Mouse (Mus musculus) macrophage (primary cell): ENCODE measurements around the gene Aspn. TPM values are rescaled to one million over a fixed set of nuclear protein-coding genes. Genes with fewer than 3 reads are reported as not detected.
"Not testable (repeated sequence)": the region's sequence is repeated elsewhere in the genome, so short reads cannot be mapped to it uniquely, and the experiment has no call there.

Source experiments
- H3K27ac ChIP-seq: fragments of 350-480 bp; formaldehyde crosslinking; 2 replicates; pipeline ENCODE4 v1.9.0; 2021
- H3K36me3 ChIP-seq: fragments of 350-480 bp; formaldehyde crosslinking; 2 replicates; pipeline ENCODE4 v1.9.0; 2021; ENCODE audit errors: inconsistent target
- H3K4me3 ChIP-seq: fragments of 350-480 bp; formaldehyde crosslinking; 2 replicates; pipeline ENCODE4 v1.9.0; 2021; ENCODE audit errors: inconsistent target
- H3K79me2 ChIP-seq: fragments of 350-480 bp; formaldehyde crosslinking; 2 replicates; pipeline ENCODE4 v1.9.0; 2021; ENCODE audit errors: inconsistent target
- WGBS: methylation state at CpG from one replicate; pipeline ENCODE4 v1.1.7; 2026; ENCODE audit warnings: inconsistent platforms; ENCODE audit not compliant: missing documents; 5-methylcytosine and 5-hydroxymethylcytosine counted together
- polyA plus RNA-seq: library from polyadenylated mRNA; stranded (reverse); fragments of 250-400 nt; gene quantifications from 3 replicates; pipeline ENCODE4 v1.2.4, GENCODE M21; 2018; ENCODE audit warnings: inconsistent platforms

Aspn gene
- polyA plus RNA-seq, 1 experiment from 2014 or later, result not detected

DNA sequence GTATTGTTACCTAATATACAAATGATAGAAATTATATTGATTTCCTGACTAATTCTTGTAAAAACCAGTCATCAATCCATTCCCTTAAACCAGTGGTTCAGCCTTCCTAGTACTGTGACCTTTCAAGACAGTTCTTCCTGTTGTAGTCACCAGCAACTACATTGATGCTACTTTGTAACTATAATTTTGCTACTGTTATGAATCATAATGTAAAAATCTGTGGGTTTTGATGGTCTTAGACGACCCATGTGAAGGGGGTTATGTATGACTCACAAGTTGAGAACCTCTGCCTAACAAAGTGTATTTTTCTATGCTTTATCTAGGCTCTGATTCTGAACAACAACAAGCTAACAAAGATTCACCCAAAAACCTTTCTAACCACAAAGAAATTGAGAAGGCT, 12.7 kb downstream of the Aspn start:
- H3K36me3 ChIP-seq, result no peaks in the 10 kb centered on the region
- no peak overlapping the region for H3K27ac ChIP-seq
- no peaks in the 10 kb centered on the region for H3K79me2 ChIP-seq
- no peak overlapping the region for H3K4me3 ChIP-seq
- WGBS, result 80% methylated on average over 1 of the region's 1 CpGs

DNA sequence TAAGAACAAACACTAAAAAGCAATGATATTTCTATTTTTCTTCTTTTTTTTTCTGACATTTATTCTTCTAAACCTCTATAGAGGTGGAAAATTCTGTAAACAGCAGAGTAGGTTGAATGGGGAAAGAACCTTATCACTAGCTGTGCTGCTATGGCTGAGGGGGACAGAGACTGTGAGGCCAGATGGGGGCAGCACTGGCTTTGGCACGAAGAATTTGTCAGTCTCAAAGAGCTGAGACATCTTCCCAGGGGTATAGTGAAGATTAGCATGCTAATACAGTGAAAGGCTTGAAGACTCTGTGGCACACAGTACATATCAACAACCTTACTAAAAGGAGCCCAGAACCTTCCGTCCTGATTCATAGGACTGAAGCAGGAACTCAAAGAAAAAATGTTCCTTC, 14.9 kb downstream of the Aspn start:
- no peak overlapping the region for H3K27ac ChIP-seq
- no peaks in the 10 kb centered on the region for H3K36me3 ChIP-seq
- WGBS, result 95% methylated on average over 2 of the region's 2 CpGs
- H3K79me2 ChIP-seq, result no peaks in the 10 kb centered on the region
- H3K4me3 ChIP-seq, result no peak overlapping the region

DNA sequence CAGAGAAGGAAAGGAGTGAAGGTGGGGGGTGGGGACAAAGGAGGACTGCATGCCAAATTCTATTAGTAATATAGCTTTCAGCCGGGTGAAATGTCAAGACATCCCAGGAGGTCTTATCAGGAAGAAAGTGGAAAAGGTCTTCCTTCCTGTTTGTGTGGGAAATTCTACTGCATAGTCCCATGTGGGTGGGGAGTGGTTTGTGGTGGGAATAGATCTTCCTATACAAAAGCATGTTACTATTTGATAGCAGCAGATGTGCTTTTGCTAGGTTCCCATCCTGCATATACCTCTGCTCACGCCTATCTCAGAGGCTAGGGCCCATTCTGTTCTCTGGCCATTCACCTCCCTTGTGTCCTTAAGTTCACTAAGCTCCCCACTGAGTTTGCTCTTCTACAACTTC, 16.6 kb downstream of the Aspn start:
- Histone ChIP-seq H3K27ac (no peak overlapping the region), H3K4me3 (no peak overlapping the region), H3K79me2 (no peaks in the 10 kb centered on the region), H3K36me3 (no peaks in the 10 kb centered on the region)
- 39% methylated on average over 2 of the region's 2 CpGs for WGBS

DNA sequence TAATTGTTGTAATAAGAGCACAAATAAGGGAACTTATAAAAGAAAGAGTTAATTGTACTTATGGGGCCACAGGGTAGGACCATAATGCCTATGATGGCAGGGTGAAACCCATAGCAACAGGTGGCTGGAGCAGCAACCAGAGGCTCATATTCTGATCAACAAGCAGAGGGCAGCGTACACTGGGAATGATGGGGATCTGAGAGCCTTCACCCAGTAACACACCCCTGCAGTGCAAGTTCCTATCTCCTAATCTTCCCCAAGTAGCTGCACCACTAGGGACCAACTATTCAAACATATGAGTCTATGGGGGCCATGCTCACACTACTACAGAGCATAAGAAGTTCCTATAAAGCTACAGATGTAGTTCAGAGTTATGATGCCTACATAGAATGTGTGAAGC, 20.1 kb downstream of the Aspn start:
- 94% methylated on average over 1 of the region's 1 CpGs for WGBS
- Histone ChIP-seq H3K36me3 (no peaks in the 10 kb centered on the region), H3K4me3 (no peak overlapping the region), H3K27ac (no peak overlapping the region), H3K79me2 (no peaks in the 10 kb centered on the region)

DNA sequence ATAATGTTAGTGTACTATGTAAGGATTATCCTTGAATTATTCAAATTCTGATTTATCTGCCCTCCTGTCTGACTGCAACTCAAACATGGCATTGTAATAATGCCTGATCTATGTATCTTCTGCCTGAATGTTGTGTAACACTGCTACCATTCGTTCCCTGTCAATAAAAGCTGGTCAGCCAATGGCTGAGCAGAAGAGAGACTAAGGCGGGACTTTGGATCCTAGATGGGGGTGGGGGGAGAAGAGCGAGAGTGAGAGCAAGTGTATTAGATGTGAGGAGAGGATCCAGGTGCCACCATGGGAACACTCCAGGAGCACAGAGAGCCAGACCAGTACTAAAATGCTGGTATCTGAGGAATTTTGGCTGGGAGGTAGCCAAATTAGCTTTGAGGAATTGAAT, 26.1 kb downstream of the Aspn start:
- Histone ChIP-seq H3K27ac (no peak overlapping the region), H3K4me3 (no peak overlapping the region), H3K36me3 (no peaks in the 10 kb centered on the region), H3K79me2 (no peaks in the 10 kb centered on the region)
- WGBS, result 96% methylated on average over 3 of the region's 3 CpGs

DNA sequence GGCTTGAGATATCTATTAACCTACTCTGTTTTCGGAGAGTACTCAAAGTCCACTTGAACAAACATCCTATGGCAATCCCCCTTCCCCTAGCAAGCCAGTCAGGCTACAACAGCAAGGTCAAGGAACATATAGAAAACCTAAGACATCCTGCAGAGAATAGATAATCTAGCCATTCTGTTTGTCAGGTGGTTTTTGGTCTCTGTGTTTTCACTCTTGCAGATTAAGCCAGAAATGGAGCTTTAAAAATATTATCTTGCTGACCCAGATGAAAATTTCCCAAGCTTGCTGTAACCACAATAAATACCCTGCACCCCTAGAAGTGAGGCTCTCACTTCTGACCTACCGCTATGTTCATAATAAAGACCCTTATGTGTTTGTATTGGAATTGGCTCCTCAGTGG, 27.2 kb downstream of the Aspn start:
- WGBS, result 100% methylated on average over 2 of the region's 2 CpGs
- no peak overlapping the region for H3K27ac ChIP-seq

DNA sequence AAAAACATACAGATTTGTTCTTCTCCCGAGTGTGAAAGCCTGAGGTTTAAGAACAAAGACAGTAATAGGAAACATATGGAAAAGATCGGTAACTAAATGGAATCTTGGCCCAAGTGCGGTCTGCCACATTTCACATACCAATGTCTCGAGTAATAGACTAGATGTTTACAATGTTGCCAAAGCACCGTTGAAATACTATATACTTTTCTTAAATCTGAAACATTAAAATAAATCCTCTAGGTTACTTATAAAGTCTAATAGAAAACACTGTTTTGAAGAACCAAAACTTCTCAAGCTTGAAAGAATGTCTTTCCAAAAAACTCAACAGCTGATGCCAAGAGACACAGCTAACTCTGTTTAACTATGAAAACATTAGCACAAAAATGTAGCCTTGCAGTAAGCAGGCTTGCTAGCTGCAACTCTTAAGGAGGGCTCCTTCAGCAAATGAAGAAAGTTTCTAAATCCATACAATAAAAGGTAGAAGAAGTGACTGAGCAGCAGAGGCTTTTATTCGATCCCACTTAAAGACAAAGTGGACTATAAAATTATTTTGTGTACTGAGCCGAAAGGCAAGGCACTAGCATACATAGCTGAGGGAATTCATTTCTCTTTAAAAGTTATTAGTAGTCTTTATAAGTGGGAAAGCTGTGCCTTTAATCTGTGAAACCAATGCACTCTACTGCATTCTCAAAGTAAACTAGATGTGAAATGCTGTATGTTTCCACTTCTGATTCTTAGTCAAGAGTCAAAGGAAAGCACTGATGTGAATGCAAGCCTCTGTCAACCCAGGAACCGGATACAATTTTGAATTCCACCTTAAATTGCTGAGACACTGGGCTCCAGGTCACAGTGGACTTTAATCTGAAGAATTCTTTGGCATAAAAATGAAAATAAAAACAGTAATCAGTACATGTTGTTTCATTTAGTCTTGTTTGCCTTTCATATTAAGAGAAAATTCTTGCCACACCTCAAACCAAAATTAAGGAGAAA, 37.6 kb downstream of the Aspn start, which contains the start of gene Omd:
Gene Omd, plus strand, starts transcription at position 922 of the 990 bp plus-strand sequence.
- WGBS, result 89% methylated on average over 8 of the region's 8 CpGs

More for the DNA sequence above, 27.2 kb downstream of the Aspn start:
- Histone ChIP-seq H3K79me2 (no peaks in the 10 kb centered on the region), H3K36me3 (no peaks in the 10 kb centered on the region), H3K4me3 (no peak overlapping the region)

DNA sequence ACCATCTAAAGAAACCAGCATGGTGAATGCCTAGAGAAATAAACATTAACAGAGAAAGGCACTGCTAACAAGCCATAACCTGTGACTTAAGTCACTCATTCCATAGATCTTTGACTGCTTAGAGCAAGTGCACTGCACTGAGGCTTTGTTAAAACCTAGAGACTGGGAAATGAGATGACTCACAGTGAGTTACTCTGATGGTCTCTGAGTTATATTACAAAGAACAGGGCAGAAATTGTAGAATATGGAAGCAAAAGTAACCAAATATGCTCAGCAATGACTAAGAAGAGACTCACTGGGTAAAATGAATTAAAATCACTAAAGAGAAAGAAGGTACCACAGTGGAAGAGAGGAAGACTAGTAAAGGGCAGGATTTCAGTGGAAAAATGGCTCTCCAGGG, 39.6 kb downstream of the Aspn start:
- Histone ChIP-seq H3K27ac (no peak overlapping the region), H3K79me2 (no peaks in the 10 kb centered on the region), H3K36me3 (no peaks in the 10 kb centered on the region), H3K4me3 (no peak overlapping the region)

More for the DNA sequence above, 37.6 kb downstream of the Aspn start, which contains the start of gene Omd:
- Histone ChIP-seq H3K4me3 (no peak within 1 kb of the TSS), H3K36me3 (no peaks in the 10 kb centered on the region), H3K27ac (no peak within 1 kb of the TSS), H3K79me2 (no peaks in the 10 kb centered on the region)

DNA sequence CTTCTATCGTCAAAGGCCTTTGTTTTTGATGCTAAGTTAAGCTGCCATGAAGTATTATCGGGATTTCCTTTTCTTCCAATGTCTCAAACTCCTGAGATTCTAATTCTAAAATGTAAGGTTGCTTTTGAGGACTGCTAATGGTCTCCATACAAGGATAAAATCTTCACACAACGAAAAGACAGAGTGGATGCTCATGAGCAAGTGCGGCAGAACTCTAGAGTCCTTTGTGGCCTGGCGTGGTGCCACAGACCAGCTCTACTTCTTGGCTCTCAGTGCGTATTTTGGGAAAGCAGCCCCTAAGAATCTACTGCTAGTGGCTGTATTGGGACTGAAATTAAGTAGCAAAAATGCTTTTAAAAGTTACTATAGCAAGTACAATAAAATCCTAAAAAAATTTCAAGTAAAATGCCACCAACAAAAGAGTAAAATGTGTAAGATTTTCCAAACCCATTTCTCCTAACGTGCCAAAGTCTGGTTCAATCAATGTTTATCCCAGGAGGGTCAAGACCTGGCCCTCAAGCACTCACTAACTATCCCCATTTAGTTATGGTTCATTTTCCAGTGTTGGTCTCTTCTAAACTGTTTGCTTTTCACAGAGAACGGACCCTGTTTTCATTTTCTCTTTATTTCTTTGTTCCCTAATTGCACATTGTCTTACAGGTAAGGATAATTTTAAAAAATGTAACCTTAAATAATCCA, 40.2 kb downstream of the Aspn start:
- no peaks in the 10 kb centered on the region for H3K79me2 ChIP-seq
- no peak overlapping the region for H3K27ac ChIP-seq
- 79% methylated on average over 8 of the region's 8 CpGs for WGBS
- no peak overlapping the region for H3K4me3 ChIP-seq
- H3K36me3 ChIP-seq, result no peaks in the 10 kb centered on the region

DNA sequence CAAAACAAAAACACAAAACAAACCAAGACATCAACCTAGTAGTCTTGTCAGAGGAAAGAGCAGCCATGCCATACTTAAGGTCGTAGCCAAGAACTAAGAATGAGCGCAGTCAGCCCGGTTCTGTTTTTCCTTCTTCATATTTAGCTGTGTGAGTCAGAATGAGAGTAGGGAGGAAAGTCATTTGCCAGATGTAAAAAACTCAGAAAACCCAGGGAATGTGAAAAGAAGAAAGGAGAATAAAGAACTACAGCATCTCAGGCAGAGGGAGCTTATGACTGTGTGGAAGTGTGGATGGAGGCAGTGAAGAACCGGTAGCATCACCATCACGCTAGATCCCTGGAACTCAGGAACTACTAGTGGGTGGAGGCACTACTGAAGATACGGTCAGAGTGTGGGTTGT, 41.8 kb downstream of the Aspn start:
- Histone ChIP-seq H3K36me3 (no peaks in the 10 kb centered on the region), H3K27ac (no peak overlapping the region), H3K79me2 (no peaks in the 10 kb centered on the region), H3K4me3 (no peak overlapping the region)
- 95% methylated on average over 6 of the region's 6 CpGs for WGBS

DNA sequence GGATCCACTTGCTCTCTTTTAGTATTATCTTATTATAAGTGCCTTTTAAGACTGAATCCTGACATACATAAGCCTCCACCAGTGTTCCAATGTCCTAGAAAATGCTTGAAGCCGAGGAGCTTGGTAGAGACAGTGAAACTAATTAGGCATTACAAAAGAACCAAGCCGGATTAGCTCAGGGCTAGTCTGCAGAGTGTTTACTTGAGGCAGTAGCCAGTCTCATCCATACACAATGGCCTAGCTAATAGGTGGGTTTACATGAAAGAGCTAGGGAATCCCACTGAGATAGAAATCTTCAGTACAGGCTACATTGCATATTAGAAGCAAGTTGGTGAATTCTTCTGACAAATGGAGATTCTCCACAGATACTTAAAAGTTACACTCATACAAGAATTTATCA, 58.3 kb downstream of the Aspn start:
- H3K4me3 ChIP-seq, H3K79me2 ChIP-seq, H3K27ac ChIP-seq, H3K36me3 ChIP-seq: not testable (repeated sequence)
- 95% methylated on average over 2 of the region's 2 CpGs for WGBS

DNA sequence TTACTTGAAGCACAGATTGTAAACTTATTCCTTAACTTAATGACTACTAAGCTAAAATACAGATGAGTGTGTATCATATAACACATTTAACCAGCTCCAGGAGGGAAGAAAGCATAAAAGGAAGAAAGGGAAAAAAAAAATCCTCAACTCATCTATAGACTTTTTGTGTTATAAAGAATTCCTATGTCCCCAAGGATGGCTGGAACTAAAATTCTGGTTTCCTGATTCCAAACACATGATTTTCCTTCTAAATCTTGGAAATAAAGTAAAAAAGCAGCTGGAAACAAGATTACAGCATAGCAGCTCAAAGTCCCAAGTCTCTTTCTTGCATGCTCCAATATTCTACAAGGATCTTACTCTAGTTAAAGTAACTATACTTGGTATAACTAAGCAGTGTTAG, 59.4 kb downstream of the Aspn start:
- Histone ChIP-seq H3K36me3 (no peaks in the 10 kb centered on the region), H3K4me3 (no peak overlapping the region), H3K79me2 (no peaks in the 10 kb centered on the region), H3K27ac (no peak overlapping the region)

DNA sequence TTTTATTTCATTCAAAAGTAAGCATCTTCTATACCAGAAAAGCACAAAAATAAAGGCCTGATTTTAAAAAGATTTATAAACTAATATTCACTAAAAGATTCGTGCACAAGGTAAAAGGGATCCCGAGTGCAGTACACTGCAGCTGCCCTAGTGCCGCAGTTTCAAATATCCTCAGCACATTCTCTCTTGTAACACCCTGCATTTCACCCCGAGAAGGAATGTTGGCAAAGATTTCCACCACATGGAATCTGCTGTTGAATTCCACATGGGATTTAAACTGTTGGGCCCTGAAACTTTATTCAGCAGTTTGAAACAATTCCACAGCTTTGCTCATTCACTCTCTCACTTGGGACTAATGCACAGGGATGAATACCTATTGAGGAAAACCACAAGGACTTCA, 63.5 kb downstream of the Aspn start, which contains the start of gene Ogn:
Gene Ogn, plus strand, starts transcription at position 333 of the 400 bp plus-strand sequence.
- Histone ChIP-seq H3K27ac (no peak within 1 kb of the TSS), H3K4me3 (no peak within 1 kb of the TSS), H3K36me3 (no peaks in the 10 kb centered on the region), H3K79me2 (no peaks in the 10 kb centered on the region)
- WGBS, result 97% methylated on average over 4 of the region's 4 CpGs

DNA sequence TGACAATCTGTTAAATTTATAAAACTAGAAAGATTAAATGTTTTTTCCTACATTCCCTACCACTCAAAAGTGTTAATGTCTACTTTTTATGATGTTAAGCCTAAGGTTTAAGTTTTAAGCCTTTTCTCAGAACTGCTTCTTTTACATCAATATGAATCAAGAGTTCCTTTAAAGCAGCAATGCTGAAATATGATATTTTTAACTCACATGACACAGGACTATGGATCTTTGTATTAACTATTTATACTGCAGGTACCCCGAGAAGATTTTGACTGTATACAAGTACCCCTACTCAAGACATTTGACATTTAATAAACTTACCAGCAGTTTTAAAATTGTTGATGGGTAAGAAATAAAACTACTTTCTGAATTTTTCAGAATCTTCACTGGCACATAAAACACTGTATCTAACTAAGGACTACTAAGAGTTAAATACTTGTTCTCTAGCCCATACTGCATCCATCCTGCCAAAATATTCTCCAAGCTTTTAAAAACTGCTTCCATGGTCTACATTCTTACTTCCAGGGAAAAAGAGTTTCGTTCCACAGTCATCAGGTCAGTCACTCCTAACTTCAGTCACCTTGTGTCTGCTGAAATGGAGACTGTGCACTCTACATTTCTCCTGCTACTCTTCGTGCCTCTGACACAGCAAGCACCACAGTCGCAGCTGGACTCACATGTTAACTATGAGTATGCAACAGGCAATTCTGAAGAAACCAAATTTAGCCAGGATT, 64.5 kb downstream of the Aspn start:
- Histone ChIP-seq H3K36me3 (no peaks in the 10 kb centered on the region), H3K27ac (no peak overlapping the region), H3K79me2 (no peaks in the 10 kb centered on the region), H3K4me3 (no peak overlapping the region)
- WGBS, result 95% methylated on average over 4 of the region's 4 CpGs

DNA sequence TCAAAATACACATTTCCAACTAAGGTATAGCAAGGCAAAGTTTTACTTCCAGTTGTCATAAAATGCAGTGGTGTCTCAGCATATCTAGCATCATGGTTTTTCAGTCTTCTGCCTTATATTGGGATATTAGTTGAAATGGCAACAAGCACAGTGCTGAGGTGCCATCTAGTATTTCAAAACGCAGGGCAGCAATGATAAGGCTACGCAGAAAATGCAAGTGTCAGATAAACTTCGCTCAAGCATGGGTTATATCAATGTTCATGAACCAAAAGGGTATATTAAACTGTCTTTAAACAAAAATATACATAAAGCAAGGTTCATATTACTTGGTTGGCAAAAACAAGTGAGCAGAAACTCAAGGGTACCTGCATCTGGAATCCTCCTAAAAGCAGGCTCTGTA, 72.8 kb downstream of the Aspn start:
- no peaks in the 10 kb centered on the region for H3K36me3 ChIP-seq
- 100% methylated on average over 3 of the region's 3 CpGs for WGBS
- H3K27ac ChIP-seq, result no peak overlapping the region
- H3K4me3 ChIP-seq, result no peak overlapping the region
- H3K79me2 ChIP-seq, result no peaks in the 10 kb centered on the region
